Mouse (Mus musculus) olfactory bulb, adult 2 months (tissue): ENCODE measurements around the gene Akr1b7.

Experiments
- CTCF ChIP-seq: fragments of 200-500 bp; IDR thresholded peaks from 2 replicates; pipeline ENCODE4 v1.5.1; 2012; ENCODE audit warnings: low read depth, mild to moderate bottlenecking, low read length, moderate library complexity; ENCODE audit not compliant: insufficient read depth
- POLR2A ChIP-seq: fragments of 200-500 bp; IDR thresholded peaks from 2 replicates; pipeline ENCODE4 v1.6.1; 2012; ENCODE audit warnings: mild to moderate bottlenecking, low read depth, low read length, moderate library complexity; ENCODE audit not compliant: insufficient read depth

DNA sequence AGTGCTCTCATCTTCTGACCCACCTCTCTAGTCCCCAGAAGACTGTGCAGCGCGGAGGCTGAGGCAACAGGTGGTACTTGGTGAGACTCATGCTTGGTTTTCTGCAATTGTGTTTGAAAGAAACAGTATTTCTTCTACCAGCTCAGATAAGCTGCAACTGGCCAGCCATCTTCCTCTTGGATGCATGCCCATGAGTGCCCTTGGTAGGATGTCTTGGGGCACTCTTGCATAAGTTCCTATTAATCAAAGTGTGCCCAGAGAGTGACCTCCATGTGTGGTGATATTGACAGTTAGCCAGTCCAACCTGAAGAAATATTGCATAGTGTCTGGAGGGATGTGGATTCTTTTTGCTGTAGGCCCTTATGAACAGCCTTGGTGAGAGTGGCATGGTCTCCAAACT, 4.4 kb downstream of the Akr1b7 start:
- TF ChIP-seq POLR2A, result no peak
- no peak for TF ChIP-seq CTCF
